Mouse (Mus musculus): ENCODE data around the gene Susd3.
A peak's percentile ranks its signal among the peaks of the same experiment; 100 is the strongest.

The Susd3 gene

GRCm38 (mm10) chr13:49248467-49248862 is at the start of gene Susd3:
Susd3 (minus strand) TSS chr13:49248706.
- DNase-seq (ENCODE audit: low read depth, low spot score): no peak

- DNase-seq (ENCODE audit: low read depth, low spot score): no peak
Measured at GRCm38 (mm10) chr13:49296270-49296669, 47.8 kb upstream of the Susd3 start.

GRCm38 (mm10) chr13:49294108-49294507 is 45.6 kb upstream of the Susd3 start:
- DNase-seq (ENCODE audit: low read depth, low spot score): no peak

GRCm38 (mm10) chr13:49291949-49292348 is 43.4 kb upstream of the Susd3 start:
- DNase-seq (ENCODE audit: low read depth, low spot score): no peak

GRCm38 (mm10) chr13:49291398-49291797 is 42.9 kb upstream of the Susd3 start:
- DNase-seq (ENCODE audit: low read depth, low spot score): no peak

- DNase-seq (ENCODE audit: low read depth, low spot score): no peak
Measured at GRCm38 (mm10) chr13:49287224-49287623, 38.7 kb upstream of the Susd3 start.

- no peak for DNase-seq (ENCODE audit: low read depth, low spot score)
Measured at GRCm38 (mm10) chr13:49286750-49287149, 38.2 kb upstream of the Susd3 start.

- DNase-seq (ENCODE audit: low read depth, low spot score): peak; percentile 63
Measured at GRCm38 (mm10) chr13:49283686-49284085, 35.2 kb upstream of the Susd3 start.

GRCm38 (mm10) chr13:49282168-49282567 is 33.7 kb upstream of the Susd3 start:
- DNase-seq (ENCODE audit: low read depth, low spot score): no peak

GRCm38 (mm10) chr13:49271831-49272765 is 23.6 kb upstream of the Susd3 start:
- peak; percentile 69 for DNase-seq (ENCODE audit: low read depth, low spot score)

- DNase-seq (ENCODE audit: low read depth, low spot score): no peak
Measured at GRCm38 (mm10) chr13:49270500-49270899, 22.0 kb upstream of the Susd3 start.

GRCm38 (mm10) chr13:49267645-49268044 is 19.1 kb upstream of the Susd3 start:
- no peak for DNase-seq (ENCODE audit: low read depth, low spot score)

- no peak for DNase-seq (ENCODE audit: low read depth, low spot score)
Measured at GRCm38 (mm10) chr13:49260036-49260722, 11.7 kb upstream of the Susd3 start.

GRCm38 (mm10) chr13:49257819-49258313 is 9.4 kb upstream of the Susd3 start:
- DNase-seq (ENCODE audit: low read depth, low spot score): no peak

GRCm38 (mm10) chr13:49252746-49253145 is 4.2 kb upstream of the Susd3 start:
- peak; percentile 81 for DNase-seq (ENCODE audit: low read depth, low spot score)

GRCm38 (mm10) chr13:49252113-49252512 is 3.6 kb upstream of the Susd3 start:
- DNase-seq (ENCODE audit: low read depth, low spot score): no peak

- DNase-seq (ENCODE audit: low read depth, low spot score): no peak
Measured at GRCm38 (mm10) chr13:49250716-49251517, 2.4 kb upstream of the Susd3 start.

GRCm38 (mm10) chr13:49249634-49250033 is 1.1 kb upstream of the Susd3 start:
- no peak for DNase-seq (ENCODE audit: low read depth, low spot score)

- DNase-seq (ENCODE audit: low read depth, low spot score): no peak
Measured at GRCm38 (mm10) chr13:49248923-49249322, 417 bp upstream of the Susd3 start.

GRCm38 (mm10) chr13:49247740-49248466 is 603 bp downstream of the Susd3 start:
- peak; percentile 13 for DNase-seq (ENCODE audit: low read depth, low spot score)

- DNase-seq (ENCODE audit: low read depth, low spot score): no peak
Measured at GRCm38 (mm10) chr13:49247232-49247739, 1.2 kb downstream of the Susd3 start.
